Mouse (Mus musculus): ENCODE measurements at regions not wholly inside any gene's neighbourhood (a gene's known extent, or its start where the extent isn't known, plus 50 kb on each side); places are given as distances from the start of the nearest gene placed in this dataset.

DNA sequence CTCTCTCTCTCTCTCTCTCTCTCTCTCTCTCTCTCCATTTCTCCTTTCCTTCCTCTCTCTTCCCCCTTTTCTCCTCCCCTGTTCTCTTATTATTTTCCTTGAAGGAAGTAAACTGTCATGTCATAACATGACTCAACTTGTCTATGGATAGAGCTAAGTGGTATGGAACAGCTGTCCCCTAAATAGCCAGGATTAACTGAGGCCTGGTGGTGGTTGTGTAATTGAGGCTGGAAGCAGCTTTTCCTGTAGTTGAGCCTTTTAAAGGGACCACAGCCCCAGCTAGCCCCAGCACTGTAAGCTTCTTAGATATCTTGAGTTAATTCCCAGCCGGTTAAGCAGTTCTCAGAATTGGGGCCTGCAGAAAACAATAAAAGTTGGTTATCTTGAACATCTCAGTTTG lies 243.7 kb upstream of the Nbea start:
- DNase-seq (ENCODE audit: low spot score), result no peak

DNA sequence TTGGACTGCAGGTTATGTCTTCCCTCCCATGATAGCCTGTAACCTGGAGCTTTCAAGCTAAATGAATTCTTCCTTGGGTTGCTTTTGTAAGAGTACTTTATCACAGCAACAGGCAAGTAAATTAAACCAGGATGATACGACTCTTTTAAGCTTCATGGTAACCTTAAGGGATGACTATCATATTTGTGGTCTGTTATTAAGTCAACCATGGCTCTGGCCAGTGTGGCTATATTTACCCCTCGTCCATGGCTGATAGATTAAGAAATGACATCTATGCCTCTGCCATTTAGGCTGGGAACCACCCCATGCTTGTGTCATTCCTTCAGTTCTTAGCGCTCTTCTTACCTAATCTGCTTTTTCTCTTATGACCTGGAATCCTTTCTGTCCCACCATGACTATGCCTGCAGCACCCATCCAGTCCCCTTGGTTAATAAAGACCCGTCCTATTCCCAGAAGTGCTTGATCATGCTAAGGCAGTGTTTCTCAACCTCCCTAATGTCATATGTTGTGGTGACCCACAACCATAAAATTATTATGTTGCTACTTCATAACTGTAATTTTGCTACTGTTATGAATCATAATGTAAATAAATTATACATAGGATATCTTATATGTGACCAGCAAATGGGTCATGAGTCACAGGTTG lies 214.5 kb upstream of the Nbea start:
- no peak for DNase-seq (ENCODE audit: low spot score)

DNA sequence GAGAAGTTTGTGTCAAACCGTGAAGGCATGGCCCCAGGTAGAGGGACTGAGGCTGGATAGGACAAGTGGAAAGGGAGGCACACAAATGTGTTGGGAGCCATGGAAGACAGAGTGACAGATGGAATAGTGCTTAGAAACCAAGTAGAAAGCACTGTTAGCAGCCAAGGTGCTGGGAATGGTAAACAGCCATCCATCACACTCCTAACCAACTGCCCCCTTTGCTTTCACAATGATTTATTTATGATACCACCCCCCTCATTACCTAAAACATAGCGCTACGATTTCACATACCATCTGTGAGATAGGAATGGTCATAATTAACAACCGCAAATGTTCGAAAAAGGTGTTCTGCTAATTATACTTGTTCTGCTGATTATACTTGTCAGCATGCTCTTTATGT lies 209.6 kb upstream of the Nbea start:
- no peak for DNase-seq (ENCODE audit: low spot score)

DNA sequence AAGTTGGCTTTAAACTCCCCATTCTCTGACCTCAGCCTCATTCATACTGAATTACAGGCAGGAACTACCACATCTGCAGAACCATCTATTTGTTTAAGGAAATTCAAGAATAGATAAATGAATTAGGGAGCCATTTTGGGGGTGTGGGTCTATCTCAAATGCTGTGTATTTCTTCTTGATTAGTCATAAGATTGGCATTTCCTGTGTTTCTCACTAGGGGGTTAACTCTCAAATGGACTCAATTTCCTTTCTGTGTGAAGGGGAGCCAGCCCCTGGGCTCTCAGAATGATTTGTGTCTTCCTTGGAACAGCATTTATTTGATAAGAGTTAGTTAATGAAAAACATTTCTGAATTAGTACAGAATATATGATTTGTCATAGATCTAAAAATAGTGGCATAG lies 196.8 kb upstream of the Nbea start:
- no peak for DNase-seq (ENCODE audit: low spot score)

DNA sequence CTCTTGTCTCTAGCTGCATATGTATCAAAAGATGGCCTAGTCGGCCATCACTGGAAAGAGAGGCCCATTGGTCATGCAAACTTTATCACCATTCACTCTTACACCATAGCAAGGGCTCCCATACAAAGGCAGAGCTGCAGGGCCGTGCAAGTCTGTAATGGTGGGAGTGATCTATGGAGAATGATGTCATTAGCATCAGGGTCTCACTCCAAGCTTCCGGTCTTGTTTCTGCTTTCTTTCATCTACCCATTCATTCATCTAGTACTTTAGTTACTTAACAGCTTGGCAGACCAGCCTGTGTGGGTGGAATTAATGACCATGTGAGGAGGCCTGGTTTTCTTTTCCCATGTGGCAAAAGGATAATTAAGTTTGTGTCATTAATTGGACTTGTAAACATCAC lies 196.0 kb upstream of the Nbea start:
- DNase-seq (ENCODE audit: low spot score), result no peak

DNA sequence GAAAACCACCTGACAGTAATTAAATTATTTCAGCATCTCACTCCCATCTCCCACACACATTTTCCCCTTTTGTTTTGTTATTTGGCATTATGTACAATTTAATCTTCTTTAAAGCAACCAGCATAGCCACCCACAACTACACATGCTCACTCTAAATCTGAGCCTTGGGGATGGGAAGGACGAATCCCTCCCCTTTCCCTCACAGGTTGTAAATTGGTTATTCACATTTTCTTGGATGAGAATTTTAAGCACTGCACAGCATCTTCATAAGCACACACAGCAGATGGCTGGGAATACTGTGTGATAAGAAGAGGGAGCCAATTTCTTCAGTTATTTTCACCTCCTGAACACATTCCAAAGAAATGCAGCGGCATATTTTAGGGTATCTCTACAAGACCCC lies 179.0 kb upstream of the Nbea start:
- no peak for DNase-seq (ENCODE audit: low spot score)

DNA sequence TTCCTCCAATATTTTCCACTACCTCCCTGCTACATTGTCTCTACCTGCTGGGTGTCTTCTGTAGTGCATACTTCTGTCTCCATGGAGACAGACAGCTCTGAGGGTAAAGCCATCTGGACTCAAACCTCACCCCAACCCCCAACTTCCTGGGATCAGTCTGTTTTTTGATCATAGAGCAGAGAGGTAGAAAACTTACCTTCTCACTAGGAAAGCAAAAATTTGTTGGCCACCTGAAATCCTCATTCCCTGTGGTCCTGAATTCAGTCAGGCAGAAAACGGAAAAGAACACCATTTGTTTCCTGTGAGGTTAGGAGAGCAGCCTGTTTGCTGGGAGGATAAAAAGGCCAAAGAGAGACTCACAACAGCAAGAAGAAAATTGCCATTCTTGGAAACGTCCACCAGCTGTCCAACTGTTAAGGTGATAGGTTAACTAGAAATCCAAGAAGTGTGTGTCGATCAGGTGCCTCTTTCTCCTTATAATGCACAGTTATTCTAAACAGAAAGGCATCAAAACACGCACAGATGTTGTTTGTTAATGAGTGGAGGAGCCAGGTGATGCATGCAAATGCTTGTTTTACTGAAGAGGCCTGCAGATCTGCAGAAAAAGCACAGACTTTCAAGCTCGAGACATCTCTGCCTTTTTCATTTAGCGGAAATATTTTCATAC lies 173.7 kb upstream of the Nbea start:
- DNase-seq (ENCODE audit: low spot score), result no peak

DNA sequence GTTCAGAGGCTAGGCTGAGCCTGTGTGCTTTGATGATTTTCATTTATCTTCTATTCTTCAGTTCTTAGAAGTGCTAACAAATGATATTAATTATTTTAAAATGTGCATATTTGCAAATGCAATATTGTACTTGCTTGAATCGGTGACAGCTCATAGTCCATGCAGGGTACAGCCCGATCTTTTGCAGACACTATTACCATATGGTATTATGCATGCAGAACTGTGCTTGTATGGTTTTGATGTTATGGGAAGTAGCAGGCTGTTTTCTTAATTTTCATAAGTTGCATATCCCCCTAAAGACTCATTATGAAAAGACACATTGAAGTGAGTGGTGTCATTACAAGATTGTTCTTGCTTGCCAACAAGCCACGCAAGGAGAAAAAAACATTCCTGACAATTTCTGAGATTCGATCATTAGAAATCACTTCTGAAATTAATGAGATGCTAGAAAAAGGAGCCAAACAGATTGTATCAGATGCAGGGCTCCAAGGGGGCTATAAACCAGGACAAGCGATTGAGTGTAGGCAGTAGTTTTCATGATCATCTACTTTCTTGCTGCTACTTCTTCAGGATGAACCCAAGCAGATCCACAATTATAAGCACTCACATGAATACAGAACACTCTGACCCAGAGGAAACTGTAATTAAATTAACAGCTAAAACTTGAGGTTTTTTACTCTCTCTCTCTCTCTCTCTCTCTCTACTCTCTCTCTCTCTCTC lies 172.8 kb upstream of the Nbea start:
- DNase-seq (ENCODE audit: low spot score), result no peak
